Mouse (Mus musculus): ENCODE data around the gene Gm20843.
"Not testable (repeated sequence)": the region's sequence is repeated elsewhere in the genome, so short reads cannot be mapped to it uniquely, and the experiment has no call there.

- TF ChIP-seq CTCF (IDR thresholded peaks at IDR 0.05); POLR2A (IDR thresholded peaks at IDR 0.05; ENCODE audit: insufficient read depth, low read depth, low read length); EP300 (IDR thresholded peaks at IDR 0.05; ENCODE audit: insufficient read depth, low read depth, low read length): not testable (repeated sequence)
These were observed at the start of gene Gm20843 for GRCm38 (mm10) chrY:72247018-72247417.
